Mouse (Mus musculus): ENCODE measurements around the gene Cnmd. TPM values are rescaled to one million over a fixed set of nuclear protein-coding genes. Genes with fewer than 3 reads are reported as not detected.

Cnmd gene
- total RNA-seq (2023), result not detected

DNA sequence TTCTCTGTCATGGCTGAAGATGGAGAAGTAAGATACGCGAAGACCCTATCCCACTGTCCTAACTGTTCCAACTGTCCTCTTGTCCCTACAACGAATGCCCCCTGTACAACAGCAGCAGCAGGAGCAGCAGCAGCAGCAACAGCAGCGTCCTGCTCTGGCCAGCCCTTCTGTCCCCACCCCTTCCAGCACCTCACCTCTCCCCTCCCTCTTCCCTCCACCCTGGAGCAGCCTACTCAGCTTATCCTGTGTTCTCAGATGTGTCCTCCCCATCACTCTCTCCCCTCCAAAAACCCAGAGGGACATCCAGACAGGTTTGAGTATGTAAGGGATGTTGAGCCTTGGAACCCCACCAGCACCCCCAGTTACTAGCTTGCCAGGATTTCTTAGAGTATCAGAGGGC, at the start of gene Cnmd:
Cnmd (minus strand) TSS at position 170 of the 400 bp plus-strand sequence.

Other genes with a start within 250 kb of the Cnmd start
- gene Kbtbd7, start 235.7 kb downstream of the Cnmd start, total RNA-seq (2023), result 8.8 TPM
- gene Kbtbd6, start 210.3 kb downstream of the Cnmd start, total RNA-seq (2023), result 0.34 TPM
- 242 TPM for gene Elf1, start 181.0 kb downstream of the Cnmd start, total RNA-seq (2023)
- gene Wbp4, start 180.7 kb downstream of the Cnmd start, total RNA-seq (2023), result 26.7 TPM
- 117 TPM for gene Sugt1, start 74.5 kb downstream of the Cnmd start, total RNA-seq (2023)
- not detected for gene Pcdh8, start 109.1 kb upstream of the Cnmd start, total RNA-seq (2023)